Mouse (Mus musculus) MEL (cell line): Measurements from ENCODE around the gene Sat2.

Source experiments
- CHD2 ChIP-seq: IDR thresholded peaks from 2 replicates; pipeline ENCODE4 v1.6.1; 2011; ENCODE audit warnings: low read length, improper control_type of control experiment
- CTCF ChIP-seq, 3 experiments: IDR thresholded peaks in 2 of 3; conservative IDR thresholded peaks in 1 of 3; 2 replicates each; pipeline ENCODE4 v1.5.1; 2011 to 2012; ENCODE audit warnings: low read length in 3 of 3, low read depth in 2 of 3, mild to moderate bottlenecking in 2 of 3, improper control_type of control experiment in 1 of 3, inconsistent platforms in 1 of 3, mixed read lengths in 1 of 3, moderate library complexity in 1 of 3; ENCODE audit not compliant: control insufficient read depth in 1 of 3, insufficient read depth in 1 of 3, poor library complexity in 1 of 3, severe bottlenecking in 1 of 3
- E2F4 ChIP-seq: IDR thresholded peaks from 2 replicates; pipeline ENCODE4 v1.6.1; 2011; ENCODE audit warnings: low read depth, low read length, improper control_type of control experiment, borderline replicate concordance
- KAT2A ChIP-seq: conservative IDR thresholded peaks from 2 replicates; pipeline ENCODE4 v1.6.1; 2012; ENCODE audit warnings: low read depth, low read length, improper control_type of control experiment, inconsistent platforms
- MAZ ChIP-seq: IDR thresholded peaks from 2 replicates; pipeline ENCODE4 v1.6.1; 2012; ENCODE audit warnings: low read depth, mild to moderate bottlenecking, inconsistent platforms, low read length, improper control_type of control experiment
- NRF1 ChIP-seq: IDR thresholded peaks from 2 replicates; pipeline ENCODE4 v1.6.1; 2014; ENCODE audit warnings: low read depth, mild to moderate bottlenecking, inconsistent platforms, low read length, improper control_type of control experiment, moderate library complexity; ENCODE audit not compliant: poor library complexity, insufficient read depth, severe bottlenecking
- ZC3H11A ChIP-seq: IDR thresholded peaks from 2 replicates; pipeline ENCODE4 v1.6.1; 2012; ENCODE audit warnings: low read depth, mild to moderate bottlenecking, inconsistent platforms, low read length, improper control_type of control experiment

- TF ChIP-seq CTCF (IDR thresholded peaks at IDR 0.05 in 2 of 3, conservative IDR thresholded peaks at IDR 0.05 in 1 of 3; ENCODE audit: control insufficient read depth in 1 of 3, insufficient read depth in 1 of 3, low read depth in 2 of 3, low read length in 3 of 3, poor library complexity in 1 of 3, severe bottlenecking in 1 of 3) = no peak
- no peak for TF ChIP-seq CHD2
- no peak for TF ChIP-seq E2F4
- no peak for TF ChIP-seq KAT2A
- TF ChIP-seq ZC3H11A = no peak
- no peak for TF ChIP-seq MAZ
- no peak for TF ChIP-seq NRF1
These were observed 27.0 kb upstream of the Sat2 start for GRCm38 (mm10) chr11:69594853-69595252.
